Mouse (Mus musculus) ES-E14 (cell line): Measurements from ENCODE around the gene Dupd1. TPM values are rescaled to one million over a fixed set of nuclear protein-coding genes. Genes with fewer than 3 reads are reported as not detected.

Experiments
- DNase-seq: peaks from one replicate; pipeline ENCODE4 v3.0.0-alpha.2; 2013; ENCODE audit warnings: low read depth, low spot score
- H3K27ac ChIP-seq: 2 replicates; pipeline ENCODE4 v1.5.1; 2012; ENCODE audit warnings: low read depth, mild to moderate bottlenecking, low read length, moderate library complexity, mixed read lengths; ENCODE audit not compliant: poor library complexity, insufficient read depth, severe bottlenecking
- H3K36me3 ChIP-seq: 2 replicates; pipeline ENCODE4 v1.6.1; 2012; ENCODE audit warnings: mild to moderate bottlenecking, low read length, moderate library complexity, mixed read lengths; ENCODE audit not compliant: control insufficient read depth, poor library complexity, insufficient read depth, severe bottlenecking
- H3K4me1 ChIP-seq, 2 experiments: fragments of 150-350 bp in 1 of 2; sonication (generic) in 1 of 2; 2 replicates each; pipeline ENCODE4 v1.6.1; 2012; ENCODE audit warnings: low read length in 2 of 2, mild to moderate bottlenecking in 1 of 2, mixed read lengths in 1 of 2; ENCODE audit not compliant: control insufficient read depth in 2 of 2, insufficient read depth in 2 of 2, poor library complexity in 1 of 2
- H3K4me3 ChIP-seq, 2 experiments: fragments of 150-350 bp in 1 of 2; sonication (generic) in 1 of 2; 2 replicates each; pipeline ENCODE4 v1.5.1; 2012; ENCODE audit warnings: low read length in 2 of 2, low read depth in 1 of 2, mild to moderate bottlenecking in 1 of 2, mixed read lengths in 1 of 2; ENCODE audit not compliant: insufficient read depth in 1 of 2, poor library complexity in 1 of 2, severe bottlenecking in 1 of 2
- H3K9ac ChIP-seq: 2 replicates; pipeline ENCODE4 v1.6.1; 2012; ENCODE audit warnings: low read depth, mild to moderate bottlenecking, low read length, mixed read lengths; ENCODE audit not compliant: poor library complexity, insufficient read depth, severe bottlenecking
- H3K9me3 ChIP-seq: fragments of 150-350 bp; sonication (generic); 2 replicates; pipeline ENCODE4 v1.6.1; 2012; ENCODE audit warnings: low read depth, mild to moderate bottlenecking, low read length; ENCODE audit not compliant: control insufficient read depth, insufficient read depth
- CHD2 ChIP-seq: IDR thresholded peaks from 2 replicates; pipeline ENCODE4 v1.6.1; 2014; ENCODE audit warnings: mild to moderate bottlenecking, low read depth, low read length, inconsistent platforms
- HCFC1 ChIP-seq: IDR thresholded peaks from 2 replicates; pipeline ENCODE4 v1.6.1; 2012; ENCODE audit warnings: low read length, inconsistent platforms, borderline replicate concordance; ENCODE audit not compliant: insufficient read depth
- MAFK ChIP-seq: IDR thresholded peaks from 2 replicates; pipeline ENCODE4 v1.6.1; 2014; ENCODE audit warnings: mild to moderate bottlenecking, low read depth, low read length, inconsistent platforms; ENCODE audit not compliant: insufficient read depth
- ZC3H11A ChIP-seq: IDR thresholded peaks from 2 replicates; pipeline ENCODE4 v1.6.1; 2012; ENCODE audit warnings: low read depth, mild to moderate bottlenecking, inconsistent platforms, low read length, borderline replicate concordance
- ZNF384 ChIP-seq: IDR thresholded peaks from 2 replicates; pipeline ENCODE4 v1.6.1; 2012; ENCODE audit warnings: low read depth, low read length, inconsistent platforms
- in situ Hi-C, 2 experiments: fragments of 600-800 bp; cut with MboI; formaldehyde crosslinking; loops; one replicate each; pipeline ENCODE4 v1.15.1; 2025; ENCODE audit warnings: low sequenced_read_pairs in 2 of 2, inconsistent platforms in 1 of 2; ENCODE audit not compliant: unreplicated experiment in 2 of 2
- total RNA-seq: library from RNA; depleted of rRNA; stranded (reverse); fragments of 300-350 nt; gene quantifications from 2 replicates; pipeline ENCODE4 v1.2.3, GENCODE M21; 2012

The Dupd1 gene
- total RNA-seq, 1 experiment: not detected

GRCm38 (mm10) chr14:21682681-21683129, 31.7 kb downstream of the Dupd1 start:
- no peak overlapping the region for H3K27ac ChIP-seq
- no peaks in the 10 kb centered on the region for H3K36me3 ChIP-seq
- DNase-seq: peak; percentile 94
- H3K9ac ChIP-seq: no peak overlapping the region
- TF ChIP-seq HCFC1: no peak
- TF ChIP-seq ZC3H11A: 0 out of 2 replicates have a peak, but pooled peaks have one; percentile 3
- H3K4me3 ChIP-seq: 0 out of 4 replicates have a peak overlapping the region, but pooled peaks of 1 of the 2 experiments have one; percentile 47
- in situ Hi-C loops: no loop called here
- no peaks in the 10 kb centered on the region for H3K9me3 ChIP-seq
- peaks cover 0 to 4% of the 10 kb centered on the region in 2 experiments; a peak in 1 of 4 replicates for H3K4me1 ChIP-seq

GRCm38 (mm10) chr14:21679631-21680201, 34.7 kb downstream of the Dupd1 start:
- Histone ChIP-seq H3K9ac (no peak overlapping the region), H3K27ac (no peak overlapping the region), H3K9me3 (no peaks in the 10 kb centered on the region), H3K36me3 (no peaks in the 10 kb centered on the region), H3K4me3 (no peak overlapping the region), H3K4me1 (peaks cover 0 to 2% of the 10 kb centered on the region in 2 experiments; a peak in 1 of 4 replicates)
- in situ Hi-C loops: no loop called here
- no peak for DNase-seq
- TF ChIP-seq ZNF384: no peak
- no peak for TF ChIP-seq MAFK
- no peak for TF ChIP-seq CHD2
- TF ChIP-seq ZC3H11A: no peak
- no peak for TF ChIP-seq HCFC1

GRCm38 (mm10) chr14:21678509-21679285, 35.7 kb downstream of the Dupd1 start:
- H3K4me1 ChIP-seq: peaks cover 0 to 2% of the 10 kb centered on the region in 2 experiments; a peak in 1 of 4 replicates
- no peak overlapping the region for H3K27ac ChIP-seq

GRCm38 (mm10) chr14:21676223-21676622, 38.2 kb downstream of the Dupd1 start:
- Histone ChIP-seq H3K36me3 (no peaks in the 10 kb centered on the region), H3K4me1 (peaks cover 3 to 7% of the 10 kb centered on the region in 2 experiments; a peak in 1 of 4 replicates), H3K9me3 (no peaks in the 10 kb centered on the region), H3K27ac (no peak overlapping the region), H3K9ac (no peak overlapping the region), H3K4me3 (no peak overlapping the region)
- no peak for DNase-seq
- TF ChIP-seq ZC3H11A (no peak), MAFK (no peak), ZNF384 (no peak)
- in situ Hi-C loops: no loop called here

More at GRCm38 (mm10) chr14:21678509-21679285, 35.7 kb downstream of the Dupd1 start:
- Histone ChIP-seq H3K9ac (no peak overlapping the region), H3K4me3 (no peak overlapping the region), H3K9me3 (no peaks in the 10 kb centered on the region), H3K36me3 (no peaks in the 10 kb centered on the region)
- peak; percentile 67 for DNase-seq
- in situ Hi-C loops: no loop called here
- TF ChIP-seq HCFC1 (no peak), MAFK (no peak), ZNF384 (no peak), CHD2 (no peak), ZC3H11A (no peak)
